Mouse (Mus musculus) right cerebral cortex, adult 2 months (tissue): ENCODE data around the gene Laptm4a.
A peak's percentile ranks its signal among the peaks of the same experiment; 100 is the strongest.
"Not testable (repeated sequence)": the region's sequence is repeated elsewhere in the genome, so short reads cannot be mapped to it uniquely, and the experiment has no call there.

Source experiments
- DNase-seq, 2 experiments: peaks; one replicate each; pipeline ENCODE4 v3.0.0; 2021 to 2022; ENCODE audit warnings: low spot score in 2 of 2

Laptm4a gene

GRCm38 (mm10) chr12:8912860-8913685, 8.4 kb upstream of the Laptm4a start:
- DNase-seq, result no peak

GRCm38 (mm10) chr12:8913701-8914340, 7.6 kb upstream of the Laptm4a start:
- no peak for DNase-seq

GRCm38 (mm10) chr12:8916378-8916777, 5.1 kb upstream of the Laptm4a start:
- no peak for DNase-seq

- DNase-seq, result no peak
Observed at GRCm38 (mm10) chr12:8919231-8919630, 2.2 kb upstream of the Laptm4a start.

GRCm38 (mm10) chr12:8920996-8921393, 469 bp upstream of the Laptm4a start:
- DNase-seq, result no peak

GRCm38 (mm10) chr12:8922369-8923124, 1.1 kb downstream of the Laptm4a start:
- no peak for DNase-seq

GRCm38 (mm10) chr12:8923125-8923410, 1.6 kb downstream of the Laptm4a start:
- peak in 1 of 2 experiments; percentile 22 for DNase-seq

- no peak for DNase-seq
Observed at GRCm38 (mm10) chr12:8923603-8924002, 2.1 kb downstream of the Laptm4a start.

GRCm38 (mm10) chr12:8927652-8928051, 6.2 kb downstream of the Laptm4a start:
- no peak for DNase-seq

GRCm38 (mm10) chr12:8928766-8929165, 7.3 kb downstream of the Laptm4a start:
- no peak for DNase-seq

- DNase-seq, result no peak
Observed at GRCm38 (mm10) chr12:8931083-8931482, 9.6 kb downstream of the Laptm4a start.

GRCm38 (mm10) chr12:8935349-8935748, 13.9 kb downstream of the Laptm4a start:
- no peak for DNase-seq

GRCm38 (mm10) chr12:8936210-8936609, 14.7 kb downstream of the Laptm4a start:
- not testable (repeated sequence) for DNase-seq

- no peak for DNase-seq
Observed at GRCm38 (mm10) chr12:8939490-8939889, 18.0 kb downstream of the Laptm4a start.

GRCm38 (mm10) chr12:8940011-8941005, 18.8 kb downstream of the Laptm4a start:
- no peak for DNase-seq

GRCm38 (mm10) chr12:8941131-8941615, 19.7 kb downstream of the Laptm4a start:
- DNase-seq, result no peak

- no peak for DNase-seq
Observed at GRCm38 (mm10) chr12:8941699-8942392, 20.4 kb downstream of the Laptm4a start.

GRCm38 (mm10) chr12:8947163-8947562, 25.7 kb downstream of the Laptm4a start:
- DNase-seq, result no peak

- DNase-seq, result no peak
Observed at GRCm38 (mm10) chr12:8947714-8948464, 26.4 kb downstream of the Laptm4a start, which contains the start of gene Matn3. TSS of gene Matn3 (plus strand) at chr12:8947929.

- DNase-seq, result no peak
Observed at GRCm38 (mm10) chr12:8953136-8953535, 31.7 kb downstream of the Laptm4a start.
